Mouse (Mus musculus): ENCODE measurements around the gene Fbxo11. TPM values are rescaled to one million over a fixed set of nuclear protein-coding genes. Genes with fewer than 3 reads are reported as not detected.
"Not testable (repeated sequence)": the region's sequence is repeated elsewhere in the genome, so short reads cannot be mapped to it uniquely, and the experiment has no call there.

Fbxo11 gene
- polyA plus RNA-seq, 1 experiment, result 9.3 TPM

- Histone ChIP-seq H3K4me3 (ENCODE audit: insufficient read depth, poor library complexity, severe bottlenecking) (no peak overlapping the region), H3ac (ENCODE audit: control insufficient read depth, insufficient read length, low read depth) (no peak overlapping the region), H3K36me3 (ENCODE audit: control insufficient read depth, insufficient read depth) (peaks cover 94% of the 10 kb centered on the region), H3K79me2 (ENCODE audit: control insufficient read depth, insufficient read depth) (peaks cover 68% of the 10 kb centered on the region), H3K79me3 (ENCODE audit: low read depth) (peaks cover 22% of the 10 kb centered on the region), H3K27me3 (ENCODE audit: control insufficient read depth, insufficient read depth, insufficient read length) (no peaks in the 10 kb centered on the region)
- no peak for TF ChIP-seq MYOD1 (IDR thresholded peaks at IDR 0.05; ENCODE audit: control insufficient read depth, insufficient read length, low read depth)
- no peak for TF ChIP-seq MYOG (IDR thresholded peaks at IDR 0.05; ENCODE audit: control insufficient read depth, extremely low read depth, insufficient read length)
- TF ChIP-seq MAX (IDR thresholded peaks at IDR 0.05), result no peak
These were observed 80.5 kb downstream of the Fbxo11 start for GRCm38 (mm10) chr17:87984440-87985214.

GRCm38 (mm10) chr17:87983313-87983712 lies 81.8 kb downstream of the Fbxo11 start:
- H3K36me3 ChIP-seq (ENCODE audit: control insufficient read depth, insufficient read depth), result peaks cover 87% of the 10 kb centered on the region
- H3K79me3 ChIP-seq (ENCODE audit: low read depth), result peaks cover 24% of the 10 kb centered on the region
- H3K27me3 ChIP-seq (ENCODE audit: control insufficient read depth, insufficient read depth, insufficient read length), result no peaks in the 10 kb centered on the region
- TF ChIP-seq CTCF (IDR thresholded peaks at IDR 0.05; ENCODE audit: control insufficient read depth, insufficient read depth, insufficient read length) (no peak), FOSL1 (IDR thresholded peaks at IDR 0.05; ENCODE audit: insufficient read depth, low read length, poor library complexity, severe bottlenecking) (no peak), MAX (IDR thresholded peaks at IDR 0.05) (no peak), USF1 (IDR thresholded peaks at IDR 0.05; ENCODE audit: low read depth) (no peak), MYOG (IDR thresholded peaks at IDR 0.05; ENCODE audit: control insufficient read depth, extremely low read depth, insufficient read length) (no peak), MYOD1 (IDR thresholded peaks at IDR 0.05; ENCODE audit: control insufficient read depth, insufficient read length, low read depth) (no peak), CEBPB (IDR thresholded peaks at IDR 0.05; ENCODE audit: low read depth) (no peak)
- no peak overlapping the region for H3K4me3 ChIP-seq (ENCODE audit: insufficient read depth, poor library complexity, severe bottlenecking)
- peaks cover 69% of the 10 kb centered on the region for H3K79me2 ChIP-seq (ENCODE audit: control insufficient read depth, insufficient read depth)
- H3ac ChIP-seq (ENCODE audit: control insufficient read depth, insufficient read length, low read depth), result no peak overlapping the region

- TF ChIP-seq USF1 (IDR thresholded peaks at IDR 0.05; ENCODE audit: low read depth) (no peak), CEBPB (IDR thresholded peaks at IDR 0.05; ENCODE audit: low read depth) (no peak), CTCF (IDR thresholded peaks at IDR 0.05; ENCODE audit: control insufficient read depth, insufficient read depth, insufficient read length) (no peak), FOSL1 (IDR thresholded peaks at IDR 0.05; ENCODE audit: insufficient read depth, low read length, poor library complexity, severe bottlenecking) (no peak), MYOD1 (IDR thresholded peaks at IDR 0.05; ENCODE audit: control insufficient read depth, insufficient read length, low read depth) (no peak)
- Histone ChIP-seq H3K4me3 (ENCODE audit: insufficient read depth, poor library complexity, severe bottlenecking) (no peak overlapping the region), H3K79me3 (ENCODE audit: low read depth) (peaks cover 30% of the 10 kb centered on the region), H3ac (ENCODE audit: control insufficient read depth, insufficient read length, low read depth) (no peak overlapping the region), H3K79me2 (ENCODE audit: control insufficient read depth, insufficient read depth) (peaks cover 69% of the 10 kb centered on the region), H3K27me3 (ENCODE audit: control insufficient read depth, insufficient read depth, insufficient read length) (no peaks in the 10 kb centered on the region), H3K36me3 (ENCODE audit: control insufficient read depth, insufficient read depth) (peaks cover 86% of the 10 kb centered on the region)
These were observed 83.0 kb downstream of the Fbxo11 start for GRCm38 (mm10) chr17:87982112-87982511.

GRCm38 (mm10) chr17:87979696-87980095 lies 85.4 kb downstream of the Fbxo11 start:
- not testable (repeated sequence) for H3K27me3 ChIP-seq (ENCODE audit: control insufficient read depth, insufficient read depth, insufficient read length); H3ac ChIP-seq (ENCODE audit: control insufficient read depth, insufficient read length, low read depth); H3K4me3 ChIP-seq (ENCODE audit: insufficient read depth, poor library complexity, severe bottlenecking)
- H3K36me3 ChIP-seq (ENCODE audit: control insufficient read depth, insufficient read depth), result peaks cover 61% of the 10 kb centered on the region
- H3K79me2 ChIP-seq (ENCODE audit: control insufficient read depth, insufficient read depth), result peaks cover 73% of the 10 kb centered on the region
- H3K79me3 ChIP-seq (ENCODE audit: low read depth), result peaks cover 42% of the 10 kb centered on the region

GRCm38 (mm10) chr17:87976927-87977326 lies 88.2 kb downstream of the Fbxo11 start:
- Histone ChIP-seq H3K79me2 (ENCODE audit: control insufficient read depth, insufficient read depth) (peaks cover 66% of the 10 kb centered on the region), H3K79me3 (ENCODE audit: low read depth) (peaks cover 42% of the 10 kb centered on the region), H3K36me3 (ENCODE audit: control insufficient read depth, insufficient read depth) (peaks cover 34% of the 10 kb centered on the region)
- not testable (repeated sequence) for H3K27me3 ChIP-seq (ENCODE audit: control insufficient read depth, insufficient read depth, insufficient read length); H3K4me3 ChIP-seq (ENCODE audit: insufficient read depth, poor library complexity, severe bottlenecking); H3ac ChIP-seq (ENCODE audit: control insufficient read depth, insufficient read length, low read depth)

GRCm38 (mm10) chr17:87976154-87976806 lies 88.8 kb downstream of the Fbxo11 start:
- H3K4me3 ChIP-seq (ENCODE audit: insufficient read depth, poor library complexity, severe bottlenecking), result peak overlapping the region; percentile 80
- H3K79me3 ChIP-seq (ENCODE audit: low read depth), result peaks cover 42% of the 10 kb centered on the region
- TF ChIP-seq MYOG (IDR thresholded peaks at IDR 0.05; ENCODE audit: control insufficient read depth, extremely low read depth, insufficient read length) (no peak), MAX (IDR thresholded peaks at IDR 0.05) (no peak), CTCF (IDR thresholded peaks at IDR 0.05; ENCODE audit: control insufficient read depth, insufficient read depth, insufficient read length) (no peak), MYOD1 (IDR thresholded peaks at IDR 0.05; ENCODE audit: control insufficient read depth, insufficient read length, low read depth) (no peak), CEBPB (IDR thresholded peaks at IDR 0.05; ENCODE audit: low read depth) (no peak), FOSL1 (IDR thresholded peaks at IDR 0.05; ENCODE audit: insufficient read depth, low read length, poor library complexity, severe bottlenecking) (no peak), USF1 (IDR thresholded peaks at IDR 0.05; ENCODE audit: low read depth) (no peak)
- no peaks in the 10 kb centered on the region for H3K27me3 ChIP-seq (ENCODE audit: control insufficient read depth, insufficient read depth, insufficient read length)
- H3K79me2 ChIP-seq (ENCODE audit: control insufficient read depth, insufficient read depth), result peaks cover 59% of the 10 kb centered on the region
- H3K36me3 ChIP-seq (ENCODE audit: control insufficient read depth, insufficient read depth), result peaks cover 29% of the 10 kb centered on the region
- H3ac ChIP-seq (ENCODE audit: control insufficient read depth, insufficient read length, low read depth), result peak overlapping the region; percentile 40

Data from C2C12 (cell line).